Mouse (Mus musculus) c-Kit-negative CD71-positive TER-119-positive erythroid progenitor cells, embryonic 14.5 days (primary cell): Measurements from ENCODE around the gene Rfx2.

Source experiments
- DNase-seq: peaks from one replicate; pipeline ENCODE4 v3.0.0-alpha.2; 2013; ENCODE audit warnings: low read depth, low spot score

The Rfx2 gene

DNA sequence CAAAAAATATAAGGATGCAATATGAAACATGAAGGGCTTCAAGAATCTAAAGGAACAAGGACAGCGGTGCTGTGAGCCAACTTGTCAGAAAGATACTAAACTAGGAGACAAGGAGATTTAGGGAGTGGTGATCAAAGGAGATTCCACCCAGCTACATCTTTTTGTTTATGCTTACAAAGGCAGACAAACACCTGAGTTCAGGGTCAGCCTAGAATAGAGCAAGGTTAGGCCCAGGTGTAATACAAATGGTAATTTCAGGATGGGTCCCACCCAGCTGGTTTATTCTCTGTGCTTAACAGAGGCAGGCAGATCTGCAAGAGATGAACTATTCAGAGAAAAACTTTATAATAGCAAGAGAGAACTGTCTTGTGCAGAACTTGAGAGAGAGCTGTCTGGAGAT is 2.6 kb upstream of the Rfx2 start:
- DNase-seq, result no peak

GRCm38 (mm10) chr17:56832918-56833317 is 2.1 kb upstream of the Rfx2 start:
- no peak for DNase-seq

- DNase-seq, result peak; percentile 98
Measured at GRCm38 (mm10) chr17:56831111-56831816, 451 bp upstream of the Rfx2 start.

DNA sequence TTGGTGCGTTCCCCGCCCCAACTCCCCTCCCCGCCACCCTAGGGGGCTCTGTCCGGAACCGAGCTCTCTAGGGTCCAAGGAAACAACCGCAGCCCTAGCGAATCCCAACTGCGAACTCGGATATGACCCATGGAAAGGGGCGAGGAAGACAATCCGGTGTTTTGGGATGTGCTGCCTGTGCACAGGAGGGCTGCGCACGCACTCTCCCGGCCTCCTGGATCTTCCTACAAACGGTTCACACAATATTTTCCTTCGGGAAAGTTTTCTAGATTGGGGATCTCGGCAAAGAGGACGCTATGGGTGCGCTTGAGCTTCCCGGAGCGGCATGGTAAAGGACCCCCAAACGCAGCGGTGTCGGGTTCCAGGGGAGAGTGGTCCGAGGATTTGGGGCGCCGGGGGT is 1.0 kb downstream of the Rfx2 start:
- DNase-seq, result peak; percentile 41

DNA sequence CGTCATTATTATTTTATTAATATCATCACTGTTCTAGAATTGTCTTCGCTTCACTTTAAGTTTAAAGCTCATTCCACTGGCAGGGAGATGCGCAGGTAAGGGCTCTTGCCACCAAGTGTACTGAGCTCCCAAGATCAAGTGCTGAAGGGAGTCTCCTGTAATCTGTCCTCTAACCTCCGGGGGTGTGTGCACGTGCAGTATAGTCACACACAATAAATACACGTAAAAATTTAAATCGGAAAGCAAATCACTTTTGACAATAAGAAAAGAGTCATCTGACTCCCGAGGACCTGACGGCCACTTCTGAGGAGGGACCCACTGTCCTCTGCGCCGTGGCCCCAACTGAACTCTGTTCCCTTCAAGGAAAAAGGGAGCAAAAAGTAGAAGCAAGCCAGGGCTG is 1.6 kb downstream of the Rfx2 start:
- peak; percentile 42 for DNase-seq

DNA sequence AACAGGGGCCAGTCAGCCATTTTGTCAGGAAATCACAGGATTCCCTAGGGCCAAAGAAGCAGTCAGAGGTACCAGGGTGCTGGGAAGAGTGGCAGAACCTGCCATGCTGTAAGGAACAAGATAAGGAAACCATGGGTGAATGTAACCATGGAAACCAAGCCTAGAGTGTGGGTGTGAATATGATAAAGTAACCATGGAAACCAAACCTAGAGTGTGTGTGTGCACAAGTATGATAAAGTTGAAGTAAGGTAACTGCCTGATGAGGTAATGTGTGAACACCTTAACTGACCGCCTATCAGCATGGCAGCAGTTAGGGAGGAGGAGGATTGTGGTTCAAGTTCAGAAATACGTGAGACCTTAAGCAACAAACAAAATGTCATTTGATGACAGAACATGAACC is 4.1 kb downstream of the Rfx2 start:
- DNase-seq, result peak; percentile 96

DNA sequence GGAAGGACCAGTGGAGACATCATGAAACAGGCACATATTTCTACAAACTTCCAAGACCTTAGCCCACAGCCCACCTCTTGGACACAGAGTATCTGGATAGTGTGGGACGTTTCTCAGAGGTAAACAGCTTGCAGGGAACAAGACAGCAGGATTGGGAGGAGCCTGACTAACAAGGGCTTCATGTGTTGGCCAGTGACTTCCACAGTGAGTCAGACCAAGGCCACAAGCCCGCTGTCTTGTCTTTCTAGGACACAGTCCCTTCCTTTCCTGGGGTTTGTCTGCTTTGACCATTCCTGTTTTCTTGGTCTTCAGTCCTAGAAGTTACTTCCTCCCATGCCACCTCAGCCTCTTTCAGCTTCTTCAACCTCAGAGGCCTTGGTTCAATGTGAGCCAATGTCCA is 7.5 kb downstream of the Rfx2 start:
- DNase-seq, result no peak

- no peak for DNase-seq
Measured at GRCm38 (mm10) chr17:56822380-56822779, 8.4 kb downstream of the Rfx2 start.

DNA sequence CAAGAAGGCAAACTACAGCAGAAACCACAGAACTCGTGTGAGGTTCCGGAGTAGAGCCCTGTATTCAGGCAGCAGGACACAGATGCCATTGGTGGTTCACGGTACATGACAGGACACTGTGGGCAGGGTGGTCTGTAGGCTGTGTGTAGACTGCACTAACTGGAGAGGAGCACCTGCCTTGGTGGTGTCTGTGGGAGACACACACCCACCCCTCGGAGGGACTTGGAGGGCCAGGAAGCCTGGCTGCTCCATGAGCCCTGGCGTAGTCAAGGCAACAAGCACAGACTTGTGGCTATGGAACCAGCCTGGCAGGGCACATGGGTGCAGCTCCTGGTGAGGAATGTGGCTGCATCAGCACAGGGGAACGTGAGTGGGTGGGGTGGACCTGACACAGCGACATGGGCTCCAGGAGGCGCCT is 11.1 kb downstream of the Rfx2 start:
- DNase-seq, result no peak

DNA sequence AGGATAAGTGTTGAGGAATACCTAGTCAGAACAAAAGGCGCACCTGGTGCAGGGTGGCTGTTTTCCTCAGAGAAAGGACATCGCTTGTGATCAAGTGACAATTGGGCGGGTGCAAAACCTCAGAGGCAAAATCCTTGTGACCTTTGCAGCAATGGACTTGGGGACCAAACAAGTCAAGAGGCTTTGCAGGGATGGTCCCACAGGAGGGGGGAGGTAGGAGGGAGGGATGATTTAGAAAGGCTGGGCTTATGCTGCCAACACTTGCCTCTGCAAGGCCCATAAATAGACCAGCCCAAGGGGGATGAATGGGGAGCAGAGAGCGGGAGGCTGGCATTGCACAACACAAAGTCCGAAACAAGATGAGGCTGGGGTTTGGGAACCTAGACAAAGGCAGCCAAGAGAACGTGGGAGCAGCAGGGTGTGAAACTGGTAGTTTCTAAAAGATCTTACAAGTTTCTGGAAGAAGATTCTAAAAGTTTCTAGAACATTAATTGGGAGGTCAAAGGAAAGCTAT is 11.7 kb downstream of the Rfx2 start:
- DNase-seq, result no peak

- DNase-seq, result peak; percentile 70
Measured at GRCm38 (mm10) chr17:56818067-56818636, 12.7 kb downstream of the Rfx2 start.

GRCm38 (mm10) chr17:56815057-56815345 is 15.8 kb downstream of the Rfx2 start:
- no peak for DNase-seq

DNA sequence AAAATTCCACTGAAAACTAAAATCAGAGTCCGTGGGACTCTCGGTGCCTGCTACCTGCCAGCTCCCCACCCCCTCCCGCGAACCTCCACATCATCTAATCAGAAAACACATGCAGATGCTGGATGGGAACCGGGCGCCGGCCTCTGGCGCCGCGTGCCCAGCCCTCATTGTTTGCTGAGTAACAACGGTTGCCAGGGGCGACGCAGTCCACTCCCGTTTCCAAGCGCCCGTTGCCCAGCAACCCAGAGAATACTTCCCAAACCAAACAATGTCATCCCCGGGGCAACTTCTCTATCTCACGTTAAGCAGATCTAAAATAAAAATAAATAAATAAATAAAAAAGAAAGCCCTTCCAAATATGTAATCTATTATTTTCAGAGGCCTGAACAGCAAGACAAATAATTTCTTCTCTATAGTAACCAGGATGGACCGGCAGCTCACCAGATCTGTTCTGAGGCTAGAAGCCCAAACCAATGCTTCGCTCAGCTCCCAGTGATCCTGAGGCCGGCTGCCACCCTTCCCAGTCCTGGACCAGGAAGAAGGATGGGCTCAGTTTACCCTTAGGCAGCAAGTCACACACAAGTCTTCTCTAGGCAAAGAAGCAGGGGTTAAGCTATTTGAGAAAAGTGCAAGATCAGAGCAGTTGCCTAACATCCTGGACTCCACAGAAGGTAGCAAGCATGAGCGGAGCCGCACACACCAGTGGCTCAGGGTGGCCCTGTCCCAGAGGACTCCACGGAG is 16.3 kb downstream of the Rfx2 start:
- DNase-seq, result no peak

DNA sequence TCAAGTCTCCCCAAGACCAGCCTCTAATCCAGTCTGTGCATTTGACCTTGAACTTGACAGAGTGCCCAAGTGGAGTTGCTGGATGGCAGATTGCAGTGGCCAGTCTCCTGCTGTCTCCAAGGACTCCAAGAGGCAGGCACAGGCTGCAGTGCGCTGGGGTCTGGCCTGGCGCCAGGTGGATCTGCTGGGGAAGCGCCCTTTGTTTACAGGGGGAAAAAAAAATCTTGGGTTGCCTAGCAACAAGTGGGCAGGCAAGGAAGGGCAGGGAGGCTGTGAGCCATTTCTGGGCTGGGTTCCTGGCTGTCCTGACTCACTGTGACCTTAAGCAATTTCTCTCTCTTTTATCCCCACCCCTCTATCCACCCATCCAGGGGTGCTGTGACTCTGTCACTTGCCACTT is 20.6 kb downstream of the Rfx2 start:
- DNase-seq, result no peak

DNA sequence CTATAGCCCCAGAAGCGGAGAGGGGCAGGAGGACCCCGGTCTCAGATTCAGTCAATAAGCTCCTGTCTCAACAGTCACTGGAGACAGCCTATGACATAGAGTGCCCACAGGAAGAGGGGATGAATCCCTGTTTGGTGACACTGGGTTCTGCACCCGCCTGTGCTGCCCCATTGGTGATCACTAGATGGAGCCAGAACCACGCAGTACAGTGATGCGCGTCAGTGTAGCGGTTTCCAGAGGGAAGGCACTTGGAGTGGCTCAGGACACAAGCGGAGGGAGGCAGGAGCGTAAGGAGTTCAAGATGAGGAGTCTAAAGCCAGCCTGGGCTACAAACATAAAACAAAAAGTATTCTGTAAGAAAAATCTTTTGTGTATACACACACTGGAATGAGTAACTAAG is 22.3 kb downstream of the Rfx2 start:
- no peak for DNase-seq

- no peak for DNase-seq
Measured at GRCm38 (mm10) chr17:56805784-56806183, 25.0 kb downstream of the Rfx2 start.

- DNase-seq, result no peak
Measured at GRCm38 (mm10) chr17:56804952-56805351, 25.9 kb downstream of the Rfx2 start.

- DNase-seq, result no peak
Measured at GRCm38 (mm10) chr17:56802065-56802464, 28.7 kb downstream of the Rfx2 start.

DNA sequence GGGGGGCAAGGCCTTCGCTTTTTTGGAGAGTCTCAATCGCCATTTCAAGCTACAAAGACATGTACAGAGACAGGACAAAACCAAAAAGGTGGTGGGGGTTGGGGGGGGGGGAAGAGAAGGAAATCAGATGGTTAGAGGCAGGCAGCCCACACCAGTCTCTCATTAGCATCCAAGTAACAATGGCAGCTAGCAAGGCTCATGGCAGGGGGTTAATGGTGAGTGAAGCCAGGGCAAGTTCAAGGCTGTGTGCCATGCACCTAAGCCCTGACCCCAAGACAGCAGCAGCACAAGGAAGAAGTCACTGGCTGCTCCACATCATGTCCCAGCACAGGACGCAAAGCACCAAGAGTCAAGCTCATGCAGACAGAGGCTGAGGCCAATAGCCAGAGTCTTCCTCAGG is 31.5 kb downstream of the Rfx2 start:
- no peak for DNase-seq

GRCm38 (mm10) chr17:56793614-56794319 is 37.0 kb downstream of the Rfx2 start:
- peak; percentile 74 for DNase-seq

- no peak for DNase-seq
Measured at GRCm38 (mm10) chr17:56792588-56792987, 38.2 kb downstream of the Rfx2 start.

- no peak for DNase-seq
Measured at GRCm38 (mm10) chr17:56789286-56789685, 41.5 kb downstream of the Rfx2 start.
